Mouse (Mus musculus): ENCODE results near the gene Cd209e. TPM values are rescaled to one million over a fixed set of nuclear protein-coding genes. Genes with fewer than 3 reads are reported as not detected.

The Cd209e gene
- total RNA-seq (2023): 1 to 10 TPM in 1 of 2 experiments, under 1 TPM in 1; 0.71 to 1.9 TPM

GRCm38 (mm10) chr8:3854209-3854608 lies at the start of gene Cd209e:
Cd209e (minus strand) TSS chr8:3854309.

GRCm38 (mm10) chr8:3878455-3878854 lies 24.3 kb upstream of the Cd209e start, which contains the start of gene Cd209d:
Cd209d (minus strand) TSS chr8:3878555.

Other genes starting within 250 kb of the Cd209e start
- 10 to 100 TPM; 61.5 to 63.3 TPM for gene Xab2, start 233.0 kb downstream of the Cd209e start, total RNA-seq (2023)
- gene Pet100, start 232.8 kb downstream of the Cd209e start, total RNA-seq (2023): 10 to 100 TPM; 79.3 to 83.8 TPM
- not detected for gene Pcp2, start 228.8 kb downstream of the Cd209e start, total RNA-seq (2023)
- 100 to 1,000 TPM; 245 to 265 TPM for gene Stxbp2, start 223.4 kb downstream of the Cd209e start, total RNA-seq (2023)
- gene Retn, start 198.5 kb downstream of the Cd209e start, total RNA-seq (2023): not detected
- 10 to 100 TPM; 86.1 to 99.6 TPM for gene Mcemp1, start 188.6 kb downstream of the Cd209e start, total RNA-seq (2023)
- 1 to 10 TPM; 3.6 to 6.1 TPM for gene Fcor, start 181.9 kb downstream of the Cd209e start, total RNA-seq (2023)
- 10 to 100 TPM; 17.4 to 18.4 TPM for gene Trappc5, start 178.0 kb downstream of the Cd209e start, total RNA-seq (2023)
- 1 to 10 TPM in 1 of 2 experiments, under 1 TPM in 1; 0.61 to 1.9 TPM for gene Fcer2a, start 160.1 kb downstream of the Cd209e start, total RNA-seq (2023)
- gene Clec4g, start 133.7 kb downstream of the Cd209e start, total RNA-seq (2023): 1 to 10 TPM in 1 of 2 experiments, under 1 TPM in 1; 0.79 to 1.0 TPM
- 100 to 1,000 TPM in 1 of 2 experiments, 10 to 100 TPM in 1; 87.7 to 109 TPM for gene Cd209a, start 105.3 kb downstream of the Cd209e start, total RNA-seq (2023)
- 10 to 100 TPM in 1 of 2 experiments, 1 to 10 TPM in 1; 8.1 to 12.5 TPM for gene Cd209d, start 24.2 kb upstream of the Cd209e start, total RNA-seq (2023)
- gene Cd209b, start 72.5 kb upstream of the Cd209e start, total RNA-seq (2023): 1 to 10 TPM; 1.7 to 2.6 TPM
- 10 to 100 TPM in 1 of 2 experiments, 1 to 10 TPM in 1; 7.6 to 14.1 TPM for gene Cd209c, start 100.4 kb upstream of the Cd209e start, total RNA-seq (2023)